Mouse (Mus musculus) MN1 (cell line): ENCODE results near the gene Rnase11.

Experiments used
- DNase-seq: peaks from one replicate; pipeline ENCODE4 v3.0.0-alpha.2; 2016; ENCODE audit warnings: low spot score

Rnase11 gene

GRCm38 (mm10) chr14:51008781-51009180 lies 41.2 kb downstream of the Rnase11 start:
- DNase-seq = no peak

GRCm38 (mm10) chr14:51007914-51008713 lies 41.8 kb downstream of the Rnase11 start:
- no peak for DNase-seq

- no peak for DNase-seq
Observed at GRCm38 (mm10) chr14:51007152-51007801, 42.7 kb downstream of the Rnase11 start, which contains the start of gene Rnase10. TSS of gene Rnase10 (plus strand) at chr14:51007751.
